Mouse (Mus musculus) lung, adult 2 months (tissue): ENCODE measurements at regions not wholly inside any gene's neighbourhood (a gene's known extent, or its start where the extent isn't known, plus 50 kb on each side); places are given as distances from the start of the nearest gene placed in this dataset.

ENCODE experiments used
- DNase-seq: peaks from one replicate; pipeline ENCODE4 v3.0.0; 2022
- H3K4me1 ChIP-seq: fragments of 200-500 bp; 2 replicates; pipeline ENCODE4 v1.6.1; 2011; ENCODE audit warnings: low read length; ENCODE audit not compliant: control insufficient read depth, insufficient read depth
- H3K4me3 ChIP-seq: fragments of 200-500 bp; replicated peaks from 2 replicates; pipeline ENCODE3; 2011; ENCODE audit warnings: low read depth, mild to moderate bottlenecking, control low read depth, low read length; ENCODE audit errors: extremely low read depth
- CTCF ChIP-seq: fragments of 200-500 bp; IDR thresholded peaks from 2 replicates; pipeline ENCODE4 v1.5.1; 2011; ENCODE audit warnings: mild to moderate bottlenecking, low read length, control low read depth; ENCODE audit not compliant: insufficient read depth
- POLR2A ChIP-seq: fragments of 200-500 bp; IDR thresholded peaks from 2 replicates; pipeline ENCODE4 v1.6.1; 2011; ENCODE audit warnings: low read depth, mild to moderate bottlenecking, control low read depth, low read length, borderline replicate concordance; ENCODE audit errors: extremely low read depth
- WGBS: fragments of 180-500 bp; shearing (Covaris S2); methylation state at CpG from one replicate; pipeline ENCODE4 v1.1.7; 2018; 5-methylcytosine and 5-hydroxymethylcytosine counted together

- no peaks in the 10 kb centered on the region for H3K4me1 ChIP-seq
- no peak overlapping the region for H3K4me3 ChIP-seq
- no peak for DNase-seq
- 68% methylated on average over 4 of the region's 4 CpGs for WGBS
- no peak for TF ChIP-seq POLR2A
- no peak for TF ChIP-seq CTCF
Measured at GRCm38 (mm10) chr2:123267036-123267435, 502.0 kb downstream of the Sqor start.

DNA sequence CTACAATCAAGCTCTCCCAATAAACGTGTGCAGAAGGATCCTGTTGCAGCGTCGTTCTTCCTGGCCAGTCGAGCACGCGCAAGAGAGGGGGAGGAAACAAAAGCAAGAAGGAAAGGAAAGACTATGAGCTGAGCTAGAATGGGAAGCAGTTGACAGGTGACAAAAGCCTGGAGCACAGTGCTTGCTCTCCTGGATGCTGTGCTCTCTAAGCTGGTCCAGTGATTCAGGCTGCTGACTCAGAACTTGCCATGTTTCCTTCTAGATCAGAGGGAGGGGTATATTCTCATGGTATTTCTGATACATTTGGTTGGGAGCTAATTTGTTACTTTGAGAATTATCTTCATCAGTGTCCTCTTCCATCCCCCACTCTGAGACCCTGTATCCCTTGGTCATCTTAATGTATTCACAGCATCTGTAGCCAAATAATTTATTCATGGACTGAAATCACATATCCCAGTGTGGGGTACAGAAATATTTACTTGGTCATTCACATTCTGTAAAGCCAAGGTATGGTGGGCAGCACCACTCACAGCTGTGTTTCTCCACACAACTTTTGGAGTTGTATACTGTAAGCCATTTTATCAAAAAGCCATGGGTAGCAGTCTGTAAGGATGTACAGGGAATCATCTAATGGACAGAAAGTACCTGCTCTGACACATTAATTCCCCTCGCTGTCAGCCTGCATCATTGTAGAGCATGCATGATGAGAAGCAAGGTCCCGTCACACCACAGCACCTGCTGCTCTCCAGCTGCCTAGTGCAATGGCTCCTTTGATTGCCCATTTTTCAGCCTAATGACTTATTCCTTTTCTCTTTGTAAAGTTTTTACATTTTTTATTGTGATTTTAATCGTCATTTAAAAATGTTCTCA lies 510.1 kb downstream of the Sqor start:
- H3K4me3 ChIP-seq, result no peak overlapping the region
- no peak for DNase-seq
- TF ChIP-seq CTCF (no peak), POLR2A (no peak)
- WGBS, result 78% methylated on average over 9 of the region's 9 CpGs
- H3K4me1 ChIP-seq, result no peaks in the 10 kb centered on the region

DNA sequence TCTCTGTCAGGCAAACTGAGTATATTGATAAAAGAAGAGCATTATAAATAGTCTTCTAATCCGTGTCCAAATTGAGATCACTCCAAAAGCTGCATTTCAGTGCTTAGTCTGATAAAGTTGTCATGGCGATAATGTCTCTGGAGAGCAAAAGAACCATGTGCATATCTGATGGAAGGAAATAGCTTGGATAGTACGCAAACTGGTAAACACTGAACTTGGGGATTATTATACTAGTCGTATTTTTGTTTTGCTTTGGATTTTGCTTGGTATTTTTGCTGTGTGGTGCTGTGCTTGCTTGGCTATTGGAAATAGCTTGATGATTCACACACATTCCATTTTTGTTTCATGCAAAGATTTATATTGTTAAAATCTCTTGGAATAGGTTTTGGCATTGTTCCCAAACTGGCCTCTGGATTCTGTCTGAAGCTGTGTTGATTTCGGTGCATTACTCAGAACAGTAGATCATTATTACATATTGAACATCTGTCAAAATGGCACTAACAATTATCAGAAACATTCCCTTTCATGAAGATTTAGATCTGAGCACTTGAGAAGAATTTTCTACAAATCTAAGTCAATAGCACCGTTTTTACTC lies 510.8 kb downstream of the Sqor start:
- no peaks in the 10 kb centered on the region for H3K4me1 ChIP-seq
- no peak for DNase-seq
- 57% methylated on average over 6 of the region's 6 CpGs for WGBS
- H3K4me3 ChIP-seq, result no peak overlapping the region
- TF ChIP-seq POLR2A (no peak), CTCF (no peak)

GRCm38 (mm10) chr2:123311554-123312276 lies 546.7 kb downstream of the Sqor start:
- no peak overlapping the region for H3K4me3 ChIP-seq
- no peak for DNase-seq
- TF ChIP-seq CTCF, result no peak
- no peak for TF ChIP-seq POLR2A
- WGBS, result 65% methylated on average over 6 of the region's 6 CpGs
- no peaks in the 10 kb centered on the region for H3K4me1 ChIP-seq

- TF ChIP-seq POLR2A (no peak), CTCF (peak; percentile 51)
- DNase-seq, result peak; percentile 26
- H3K4me1 ChIP-seq, result no peaks in the 10 kb centered on the region
- no peak overlapping the region for H3K4me3 ChIP-seq
- 9% methylated on average over 8 of the region's 8 CpGs for WGBS
Measured at GRCm38 (mm10) chr2:123312277-123312617, 547.2 kb downstream of the Sqor start.

DNA sequence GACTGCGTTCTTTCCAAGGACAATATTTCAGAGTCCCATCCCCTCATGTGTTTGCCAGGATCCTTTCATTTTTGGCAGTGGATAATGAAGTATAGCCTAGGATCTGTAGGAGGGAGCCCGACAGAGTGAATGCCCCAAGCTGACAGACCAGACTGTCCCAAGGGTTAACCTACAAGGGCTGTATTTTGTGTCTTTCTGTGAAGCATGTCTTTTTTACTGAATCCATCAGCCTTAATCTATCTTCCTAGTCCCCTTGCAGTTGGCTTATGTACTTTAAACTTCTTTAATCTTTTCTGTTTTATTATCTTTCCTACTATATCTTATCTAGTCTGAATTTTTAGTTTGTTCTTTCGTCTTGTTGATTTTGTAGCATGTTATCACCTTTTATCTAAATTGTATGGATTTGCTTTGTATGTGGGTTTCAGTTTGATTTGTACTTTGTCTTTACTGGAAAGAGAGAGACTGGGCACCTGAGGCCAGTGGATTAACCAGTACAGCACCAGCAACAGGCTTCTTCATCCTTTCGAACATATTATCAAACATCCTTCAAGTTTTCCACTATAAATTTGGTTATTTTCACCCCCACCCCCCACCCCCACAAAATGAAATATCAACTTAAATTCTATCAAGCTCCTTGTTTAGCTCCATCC lies 555.5 kb downstream of the Sqor start:
- Histone ChIP-seq H3K4me1 (no peaks in the 10 kb centered on the region), H3K4me3 (no peak overlapping the region)
- no peak for DNase-seq
- TF ChIP-seq CTCF (no peak), POLR2A (no peak)
- 73% methylated on average over 4 of the region's 4 CpGs for WGBS

DNA sequence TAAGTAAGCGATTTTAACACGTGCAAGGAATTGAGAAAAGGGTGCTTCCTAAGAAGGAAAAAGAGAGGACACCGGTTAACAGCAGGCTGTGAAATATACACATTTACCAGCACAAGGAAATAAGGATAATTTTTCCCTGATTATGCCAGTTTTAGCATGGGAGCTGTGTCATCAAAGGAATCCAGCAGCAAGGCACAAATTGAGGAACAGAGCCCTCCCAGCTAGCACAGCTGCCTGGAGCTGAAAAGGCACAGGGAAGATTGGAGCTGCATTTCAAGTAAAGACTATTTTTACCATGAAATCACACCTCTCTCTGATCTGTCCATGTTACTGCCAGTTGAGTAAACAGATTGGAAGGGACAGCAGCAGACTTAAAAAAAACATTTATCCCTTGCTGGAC lies 558.7 kb downstream of the Sqor start:
- no peak overlapping the region for H3K4me3 ChIP-seq
- WGBS, result 67% methylated on average over 3 of the region's 3 CpGs
- no peak for DNase-seq
- TF ChIP-seq POLR2A (no peak), CTCF (no peak)
- no peaks in the 10 kb centered on the region for H3K4me1 ChIP-seq

DNA sequence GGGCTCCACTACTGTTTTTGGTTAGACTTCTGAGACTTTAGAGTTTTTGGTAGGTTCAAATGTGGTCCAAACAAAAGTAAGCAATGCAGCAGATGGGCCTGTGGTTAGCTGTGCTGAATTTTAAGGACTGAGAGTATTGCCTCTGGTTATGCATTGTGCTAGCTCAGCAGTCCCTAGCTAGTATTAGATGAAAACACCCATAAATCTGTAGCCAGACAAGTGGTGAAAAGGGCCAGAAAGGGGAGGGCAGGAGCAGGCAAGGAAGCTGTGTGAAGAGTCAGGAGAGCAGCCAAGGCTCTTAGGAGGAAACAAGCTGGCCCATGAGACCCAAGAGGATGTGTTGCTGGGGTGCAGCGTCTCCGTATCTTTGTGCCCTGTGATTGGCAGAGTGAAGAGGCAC lies 559.9 kb downstream of the Sqor start:
- Histone ChIP-seq H3K4me1 (no peaks in the 10 kb centered on the region), H3K4me3 (no peak overlapping the region)
- WGBS, result 27% methylated on average over 2 of the region's 2 CpGs
- no peak for DNase-seq
- TF ChIP-seq CTCF (no peak), POLR2A (no peak)

DNA sequence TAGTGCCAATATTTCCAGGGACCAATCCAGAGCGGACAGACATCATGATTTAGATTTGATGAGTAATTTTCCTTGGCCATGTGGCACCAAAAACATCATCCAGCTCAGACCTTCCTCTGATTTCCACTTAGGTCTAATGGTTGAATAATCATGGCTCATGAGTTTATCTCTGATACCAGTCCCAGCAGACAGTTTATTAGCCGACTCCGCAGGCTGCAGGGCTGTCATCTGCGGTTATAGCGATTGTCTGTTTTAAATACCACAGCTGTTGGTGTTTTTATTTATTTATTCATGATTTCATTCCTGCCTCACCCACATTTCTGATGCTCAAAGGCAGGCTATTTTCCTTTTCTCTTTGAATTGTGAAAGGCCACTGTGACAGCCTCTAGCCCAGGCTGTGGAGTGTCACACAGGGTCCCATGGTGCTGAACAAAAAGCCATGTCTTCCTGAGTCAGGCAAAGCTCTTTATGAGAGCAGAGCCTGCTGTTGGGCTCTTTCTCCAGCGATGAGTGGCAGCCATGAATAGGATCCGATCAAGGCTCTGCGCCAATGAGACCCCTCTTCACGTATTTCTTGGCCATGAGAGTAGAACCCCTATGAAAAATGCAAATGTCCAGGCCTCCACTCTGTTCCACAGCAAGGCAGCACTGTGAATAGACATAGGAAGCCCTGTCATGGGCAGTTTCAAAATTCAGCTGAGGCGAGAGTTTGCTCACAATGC lies 584.7 kb downstream of the Sqor start:
- 79% methylated on average over 10 of the region's 10 CpGs for WGBS
- Histone ChIP-seq H3K4me3 (no peak overlapping the region), H3K4me1 (no peaks in the 10 kb centered on the region)
- DNase-seq, result no peak
- TF ChIP-seq POLR2A (no peak), CTCF (no peak)
